Mouse (Mus musculus) splenic B cell, adult 2 months (primary cell): ENCODE measurements around the gene Zmpste24.
"Not testable (repeated sequence)": the region's sequence is repeated elsewhere in the genome, so short reads cannot be mapped to it uniquely, and the experiment has no call there.

ENCODE experiments used
- DNase-seq: peaks from one replicate; pipeline ENCODE4 v3.0.0-alpha.2; 2011; ENCODE audit warnings: low read depth, low spot score
- H3K27me3 ChIP-seq: 2 replicates; pipeline ENCODE4 v1.6.1; 2012; ENCODE audit warnings: mild to moderate bottlenecking, low read length, moderate library complexity, mixed read lengths; ENCODE audit not compliant: control insufficient read depth, poor library complexity, insufficient read depth, severe bottlenecking
- H3K36me3 ChIP-seq: 2 replicates; pipeline ENCODE4 v1.6.1; 2012; ENCODE audit warnings: mild to moderate bottlenecking, low read length, moderate library complexity, mixed read lengths; ENCODE audit not compliant: control insufficient read depth, poor library complexity, insufficient read depth, severe bottlenecking

Gene Zmpste24

GRCm38 (mm10) chr4:121097650-121098378 is at the start of gene Zmpste24:
Gene Zmpste24 (minus strand): TSS chr4:121098241.
- Histone ChIP-seq H3K36me3 (peaks cover 3% of the 10 kb centered on the region; the same call in 1 of the 2 replicates), H3K27me3 (no peaks in the 10 kb centered on the region)
- DNase-seq = peak; percentile 87

- Histone ChIP-seq H3K36me3 (no peaks in the 10 kb centered on the region), H3K27me3 (no peaks in the 10 kb centered on the region)
- DNase-seq = no peak
Observed at GRCm38 (mm10) chr4:121109126-121109525, 11.1 kb upstream of the Zmpste24 start, which contains the start of gene Tmco2. Gene Tmco2 (minus strand): TSS chr4:121109226.

- no peaks in the 10 kb centered on the region for H3K27me3 ChIP-seq
- no peak for DNase-seq
- H3K36me3 ChIP-seq = no peaks in the 10 kb centered on the region
Observed at GRCm38 (mm10) chr4:121103304-121103703, 5.3 kb upstream of the Zmpste24 start.

- Histone ChIP-seq H3K27me3 (no peaks in the 10 kb centered on the region), H3K36me3 (peaks cover 4% of the 10 kb centered on the region; the same call in 1 of the 2 replicates)
- DNase-seq = no peak
Observed at GRCm38 (mm10) chr4:121090211-121090610, 7.8 kb downstream of the Zmpste24 start.

GRCm38 (mm10) chr4:121088696-121089095 is 9.3 kb downstream of the Zmpste24 start:
- Histone ChIP-seq H3K27me3 (no peaks in the 10 kb centered on the region), H3K36me3 (peaks cover 7% of the 10 kb centered on the region; the same call in 1 of the 2 replicates)
- no peak for DNase-seq

- H3K27me3 ChIP-seq = no peaks in the 10 kb centered on the region
Observed at GRCm38 (mm10) chr4:121084506-121084905, 13.5 kb downstream of the Zmpste24 start.

GRCm38 (mm10) chr4:121080395-121080794 is 17.6 kb downstream of the Zmpste24 start:
- Histone ChIP-seq H3K36me3 (peaks cover 10% of the 10 kb centered on the region; the same call in 1 of the 2 replicates), H3K27me3 (no peaks in the 10 kb centered on the region)
- no peak for DNase-seq

More at GRCm38 (mm10) chr4:121084506-121084905, 13.5 kb downstream of the Zmpste24 start:
- peaks cover 9% of the 10 kb centered on the region; the same call in 1 of the 2 replicates for H3K36me3 ChIP-seq
- no peak for DNase-seq

- H3K27me3 ChIP-seq = no peaks in the 10 kb centered on the region
- H3K36me3 ChIP-seq = peaks cover 12% of the 10 kb centered on the region; the same call in 1 of the 2 replicates
- DNase-seq = no peak
Observed at GRCm38 (mm10) chr4:121077915-121078646, 20.0 kb downstream of the Zmpste24 start.

- DNase-seq = no peak
- Histone ChIP-seq H3K27me3 (no peaks in the 10 kb centered on the region), H3K36me3 (peaks cover 5% of the 10 kb centered on the region)
Observed at GRCm38 (mm10) chr4:121074250-121074649, 23.8 kb downstream of the Zmpste24 start.

GRCm38 (mm10) chr4:121065336-121065735 is 32.7 kb downstream of the Zmpste24 start:
- DNase-seq = no peak
- H3K36me3 ChIP-seq = peaks cover 6% of the 10 kb centered on the region; the same call in 1 of the 2 replicates
- H3K27me3 ChIP-seq = no peaks in the 10 kb centered on the region

- not testable (repeated sequence) for H3K27me3 ChIP-seq, H3K36me3 ChIP-seq, DNase-seq
Observed at GRCm38 (mm10) chr4:121059218-121059617, 38.8 kb downstream of the Zmpste24 start.

- DNase-seq = no peak
- H3K27me3 ChIP-seq = no peaks in the 10 kb centered on the region
Observed at GRCm38 (mm10) chr4:121057032-121057431, 41.0 kb downstream of the Zmpste24 start.

GRCm38 (mm10) chr4:121056342-121056741 is 41.7 kb downstream of the Zmpste24 start:
- H3K36me3 ChIP-seq = 0 out of 2 replicates have a peak, but pooled peaks cover 4% of the 10 kb centered on the region
- DNase-seq = peak; percentile 51
- no peaks in the 10 kb centered on the region for H3K27me3 ChIP-seq

More at GRCm38 (mm10) chr4:121057032-121057431, 41.0 kb downstream of the Zmpste24 start:
- H3K36me3 ChIP-seq = 0 out of 2 replicates have a peak, but pooled peaks cover 4% of the 10 kb centered on the region

- no peaks in the 10 kb centered on the region for H3K27me3 ChIP-seq
- H3K36me3 ChIP-seq = no peaks in the 10 kb centered on the region
- no peak for DNase-seq
Observed at GRCm38 (mm10) chr4:121052454-121053323, 45.4 kb downstream of the Zmpste24 start.
